Mouse (Mus musculus): ENCODE data around the gene Olfr54. TPM values are rescaled to one million over a fixed set of nuclear protein-coding genes. Genes with fewer than 3 reads are reported as not detected.

The Olfr54 gene
- total and polyA plus RNA-seq, 2 experiments: not detected

GRCm38 (mm10) chr11:51059640-51060039, 45.6 kb downstream of the Olfr54 start:
- Histone ChIP-seq H3K9ac (ENCODE audit: low read depth, low read length) (peak overlapping the region; percentile 91), H3K27ac (replicated peaks; ENCODE audit: insufficient read depth, low read depth, low read length) (peak overlapping the region; percentile 62; the same call in 1 of the 2 replicates), H3K36me3 (ENCODE audit: control insufficient read depth, insufficient read depth, low read length) (peaks cover 6% of the 10 kb centered on the region), H3K79me2 (ENCODE audit: control insufficient read depth, insufficient read depth, low read length) (no peaks in the 10 kb centered on the region), H3K4me3 (ENCODE audit: insufficient read depth, low read depth, low read length) (peak overlapping the region; percentile 96), H3K27me3 (ENCODE audit: control insufficient read depth, insufficient read depth, low read length) (no peaks in the 10 kb centered on the region), H3K4me1 (ENCODE audit: control insufficient read depth, insufficient read depth, low read length) (peaks cover 5% of the 10 kb centered on the region; the same call in 1 of the 2 replicates)
- no peak for TF ChIP-seq CTCF (IDR thresholded peaks at IDR 0.05; ENCODE audit: low read depth, low read length)
- TF ChIP-seq POLR2A (IDR thresholded peaks at IDR 0.05; ENCODE audit: extremely low read depth, insufficient read depth, low read length): no peak
- WGBS: 16% methylated on average over 14 of the region's 14 CpGs
- DNase-seq (ENCODE audit: extremely low read depth, low read depth, low spot score): no peak

GRCm38 (mm10) chr11:51060981-51061380, 46.9 kb downstream of the Olfr54 start:
- DNase-seq (ENCODE audit: extremely low read depth, low read depth, low spot score): peak; percentile 75
- Histone ChIP-seq H3K9ac (ENCODE audit: low read depth, low read length) (no peak overlapping the region), H3K36me3 (ENCODE audit: control insufficient read depth, insufficient read depth, low read length) (peaks cover 12% of the 10 kb centered on the region), H3K4me1 (ENCODE audit: control insufficient read depth, insufficient read depth, low read length) (peaks cover 5% of the 10 kb centered on the region; the same call in 1 of the 2 replicates), H3K27ac (replicated peaks; ENCODE audit: insufficient read depth, low read depth, low read length) (no peak overlapping the region), H3K4me3 (ENCODE audit: insufficient read depth, low read depth, low read length) (no peak overlapping the region), H3K79me2 (ENCODE audit: control insufficient read depth, insufficient read depth, low read length) (no peaks in the 10 kb centered on the region), H3K27me3 (ENCODE audit: control insufficient read depth, insufficient read depth, low read length) (no peaks in the 10 kb centered on the region)
- WGBS: 66% methylated on average over 6 of the region's 6 CpGs
- TF ChIP-seq POLR2A (IDR thresholded peaks at IDR 0.05; ENCODE audit: extremely low read depth, insufficient read depth, low read length) (no peak), CTCF (IDR thresholded peaks at IDR 0.05; ENCODE audit: low read depth, low read length) (no peak)

DNA sequence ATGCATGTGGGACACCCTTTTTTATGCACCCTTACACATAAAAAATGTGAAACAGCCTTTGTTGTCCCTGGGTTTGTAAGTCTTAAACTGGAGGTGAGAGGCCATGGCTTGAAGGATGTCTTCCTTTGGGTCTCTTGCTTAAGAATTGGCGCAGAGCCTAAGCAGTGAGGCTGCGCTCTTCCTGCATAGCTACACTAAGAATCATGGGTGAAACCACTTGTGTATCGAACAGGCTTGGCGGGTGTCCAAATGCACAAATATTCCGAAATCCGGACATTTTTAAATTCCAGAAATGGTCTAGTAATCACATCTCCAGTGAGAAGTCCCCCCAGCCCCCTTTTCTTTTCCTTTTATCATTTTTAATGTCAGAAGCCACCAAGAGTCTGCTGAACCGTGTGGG, 49.2 kb downstream of the Olfr54 start:
- Histone ChIP-seq H3K36me3 (ENCODE audit: control insufficient read depth, insufficient read depth, low read length) (peaks cover 32% of the 10 kb centered on the region), H3K4me3 (ENCODE audit: insufficient read depth, low read depth, low read length) (no peak overlapping the region), H3K27ac (replicated peaks; ENCODE audit: insufficient read depth, low read depth, low read length) (no peak overlapping the region), H3K9ac (ENCODE audit: low read depth, low read length) (no peak overlapping the region), H3K79me2 (ENCODE audit: control insufficient read depth, insufficient read depth, low read length) (no peaks in the 10 kb centered on the region), H3K27me3 (ENCODE audit: control insufficient read depth, insufficient read depth, low read length) (no peaks in the 10 kb centered on the region), H3K4me1 (ENCODE audit: control insufficient read depth, insufficient read depth, low read length) (peaks cover 5% of the 10 kb centered on the region; the same call in 1 of the 2 replicates)
- WGBS: 79% methylated on average over 7 of the region's 7 CpGs
- TF ChIP-seq POLR2A (IDR thresholded peaks at IDR 0.05; ENCODE audit: extremely low read depth, insufficient read depth, low read length) (no peak), CTCF (IDR thresholded peaks at IDR 0.05; ENCODE audit: low read depth, low read length) (no peak)
- DNase-seq (ENCODE audit: extremely low read depth, low read depth, low spot score): no peak

DNA sequence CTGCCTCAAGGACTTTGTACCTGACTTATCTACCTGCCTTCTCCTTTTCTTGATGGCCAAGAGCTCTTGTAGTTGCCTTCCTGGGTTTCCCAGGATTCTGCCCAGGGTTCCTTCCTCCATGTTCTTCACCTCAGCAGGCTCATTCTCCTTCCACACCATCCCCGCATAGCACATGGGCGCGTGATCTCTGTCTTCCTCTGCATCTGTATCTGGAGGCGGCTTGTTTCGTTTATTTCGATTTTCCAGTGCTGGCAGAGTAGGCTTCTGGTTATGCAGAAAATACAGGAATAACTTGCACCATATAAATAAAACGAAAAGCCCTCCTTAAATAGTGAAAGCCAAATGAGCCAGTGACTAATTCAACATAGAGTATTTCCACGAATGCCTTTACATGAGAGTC, 49.8 kb downstream of the Olfr54 start:
- no peaks in the 10 kb centered on the region for H3K27me3 ChIP-seq (ENCODE audit: control insufficient read depth, insufficient read depth, low read length)
- no peak for TF ChIP-seq CTCF (IDR thresholded peaks at IDR 0.05; ENCODE audit: low read depth, low read length)
- no peak for TF ChIP-seq POLR2A (IDR thresholded peaks at IDR 0.05; ENCODE audit: extremely low read depth, insufficient read depth, low read length)
- no peak overlapping the region for H3K27ac ChIP-seq (replicated peaks; ENCODE audit: insufficient read depth, low read depth, low read length)
- peaks cover 38% of the 10 kb centered on the region for H3K36me3 ChIP-seq (ENCODE audit: control insufficient read depth, insufficient read depth, low read length)
- peaks cover 5% of the 10 kb centered on the region; the same call in 1 of the 2 replicates for H3K4me1 ChIP-seq (ENCODE audit: control insufficient read depth, insufficient read depth, low read length)
- no peak overlapping the region for H3K4me3 ChIP-seq (ENCODE audit: insufficient read depth, low read depth, low read length)
- WGBS: 94% methylated on average over 8 of the region's 8 CpGs
- H3K79me2 ChIP-seq (ENCODE audit: control insufficient read depth, insufficient read depth, low read length): no peaks in the 10 kb centered on the region
- DNase-seq (ENCODE audit: extremely low read depth, low read depth, low spot score): no peak
- no peak overlapping the region for H3K9ac ChIP-seq (ENCODE audit: low read depth, low read length)

Other genes starting within 250 kb of the Olfr54 start
- 0.28 and 0.34 TPM in 2 replicates for gene Zfp354c, start 186.5 kb upstream of the Olfr54 start, total RNA-seq (2014; rRNA removed)
- gene Zfp354c, start 186.5 kb upstream of the Olfr54 start, polyA plus RNA-seq (2012; rRNA removed): 0.05 and 0.10 TPM in 2 replicates
- 0.40 and 0.74 TPM in 2 replicates for gene Zfp879, start 172.7 kb upstream of the Olfr54 start, total RNA-seq (2014; rRNA removed)
- gene Zfp879, start 172.7 kb upstream of the Olfr54 start, polyA plus RNA-seq (2012; rRNA removed): 0.07 and 0.24 TPM in 2 replicates
- gene Grm6, start 163.6 kb upstream of the Olfr54 start, total RNA-seq (2014; rRNA removed): not detected in 2 replicates
- 0.06 TPM in 1 of 2 replicates, not detected in the other for gene Grm6, start 163.6 kb upstream of the Olfr54 start, polyA plus RNA-seq (2012; rRNA removed)
- gene Zfp454, start 126.6 kb upstream of the Olfr54 start, total RNA-seq (2014; rRNA removed): 0.47 and 0.74 TPM in 2 replicates
- gene Zfp454, start 126.6 kb upstream of the Olfr54 start, polyA plus RNA-seq (2012; rRNA removed): 0.72 and 0.95 TPM in 2 replicates
- gene Zfp2, start 98.1 kb upstream of the Olfr54 start, total RNA-seq (2014; rRNA removed): 4.3 and 5.1 TPM in 2 replicates
- gene Zfp2, start 98.1 kb upstream of the Olfr54 start, polyA plus RNA-seq (2012; rRNA removed): 1.1 and 1.5 TPM in 2 replicates
- 1.7 and 3.4 TPM in 2 replicates for gene Zfp354b, start 82.6 kb upstream of the Olfr54 start, total RNA-seq (2014; rRNA removed)
- gene Zfp354b, start 82.6 kb upstream of the Olfr54 start, polyA plus RNA-seq (2012; rRNA removed): 0.38 and 0.50 TPM in 2 replicates
- gene 4933414I15Rik, start 70.5 kb upstream of the Olfr54 start, total RNA-seq (2014; rRNA removed): not detected in 2 replicates
- gene 4933414I15Rik, start 70.5 kb upstream of the Olfr54 start, polyA plus RNA-seq (2012; rRNA removed): not detected in 2 replicates
- not detected in 2 replicates for gene Prop1, start 60.5 kb upstream of the Olfr54 start, total RNA-seq (2014; rRNA removed)
- not detected in 2 replicates for gene Prop1, start 60.5 kb upstream of the Olfr54 start, polyA plus RNA-seq (2012; rRNA removed)
- not detected in 2 replicates for gene Olfr1378, start 47.7 kb upstream of the Olfr54 start, total RNA-seq (2014; rRNA removed)
- not detected in 2 replicates for gene Olfr1378, start 47.7 kb upstream of the Olfr54 start, polyA plus RNA-seq (2012; rRNA removed)
- not detected in 2 replicates for gene Olfr1377, start 32.3 kb upstream of the Olfr54 start, total RNA-seq (2014; rRNA removed)
- not detected in 2 replicates for gene Olfr1377, start 32.3 kb upstream of the Olfr54 start, polyA plus RNA-seq (2012; rRNA removed)
- gene Olfr51, start 10.6 kb upstream of the Olfr54 start, total RNA-seq (2014; rRNA removed): not detected in 2 replicates
- gene Olfr51, start 10.6 kb upstream of the Olfr54 start, polyA plus RNA-seq (2012; rRNA removed): not detected in 2 replicates
- gene Olfr1375, start 33.9 kb downstream of the Olfr54 start, total RNA-seq (2014; rRNA removed): not detected in 2 replicates
- not detected in 2 replicates for gene Olfr1375, start 33.9 kb downstream of the Olfr54 start, polyA plus RNA-seq (2012; rRNA removed)
- gene Zfp354a, start 45.0 kb downstream of the Olfr54 start, total RNA-seq (2014; rRNA removed): 3.1 and 3.6 TPM in 2 replicates
- gene Zfp354a, start 45.0 kb downstream of the Olfr54 start, polyA plus RNA-seq (2012; rRNA removed): 1.6 and 1.9 TPM in 2 replicates
- not detected in 2 replicates for gene Gm12569, start 206.2 kb downstream of the Olfr54 start, total RNA-seq (2014; rRNA removed)
- not detected in 2 replicates for gene Gm12569, start 206.2 kb downstream of the Olfr54 start, polyA plus RNA-seq (2012; rRNA removed)
- gene Clk4, start 247.5 kb downstream of the Olfr54 start, total RNA-seq (2014; rRNA removed): 99.1 and 116 TPM in 2 replicates
- 11.1 and 13.9 TPM in 2 replicates for gene Clk4, start 247.5 kb downstream of the Olfr54 start, polyA plus RNA-seq (2012; rRNA removed)
- 0.60 and 1.3 TPM in 2 replicates for gene BC049762, start 248.8 kb downstream of the Olfr54 start, total RNA-seq (2014; rRNA removed)
- gene BC049762, start 248.8 kb downstream of the Olfr54 start, polyA plus RNA-seq (2012; rRNA removed): 0.37 and 0.50 TPM in 2 replicates

Measured in liver, adult 2 months (tissue).